Mouse (Mus musculus) forelimb bud, embryonic 11.5 days (tissue): ENCODE measurements around the gene Hpcal4.

Experiments
- DNase-seq: peaks from one replicate; pipeline ENCODE4 v3.0.0-alpha.2; 2012; ENCODE audit warnings: low read depth, low spot score

Hpcal4 gene

DNA sequence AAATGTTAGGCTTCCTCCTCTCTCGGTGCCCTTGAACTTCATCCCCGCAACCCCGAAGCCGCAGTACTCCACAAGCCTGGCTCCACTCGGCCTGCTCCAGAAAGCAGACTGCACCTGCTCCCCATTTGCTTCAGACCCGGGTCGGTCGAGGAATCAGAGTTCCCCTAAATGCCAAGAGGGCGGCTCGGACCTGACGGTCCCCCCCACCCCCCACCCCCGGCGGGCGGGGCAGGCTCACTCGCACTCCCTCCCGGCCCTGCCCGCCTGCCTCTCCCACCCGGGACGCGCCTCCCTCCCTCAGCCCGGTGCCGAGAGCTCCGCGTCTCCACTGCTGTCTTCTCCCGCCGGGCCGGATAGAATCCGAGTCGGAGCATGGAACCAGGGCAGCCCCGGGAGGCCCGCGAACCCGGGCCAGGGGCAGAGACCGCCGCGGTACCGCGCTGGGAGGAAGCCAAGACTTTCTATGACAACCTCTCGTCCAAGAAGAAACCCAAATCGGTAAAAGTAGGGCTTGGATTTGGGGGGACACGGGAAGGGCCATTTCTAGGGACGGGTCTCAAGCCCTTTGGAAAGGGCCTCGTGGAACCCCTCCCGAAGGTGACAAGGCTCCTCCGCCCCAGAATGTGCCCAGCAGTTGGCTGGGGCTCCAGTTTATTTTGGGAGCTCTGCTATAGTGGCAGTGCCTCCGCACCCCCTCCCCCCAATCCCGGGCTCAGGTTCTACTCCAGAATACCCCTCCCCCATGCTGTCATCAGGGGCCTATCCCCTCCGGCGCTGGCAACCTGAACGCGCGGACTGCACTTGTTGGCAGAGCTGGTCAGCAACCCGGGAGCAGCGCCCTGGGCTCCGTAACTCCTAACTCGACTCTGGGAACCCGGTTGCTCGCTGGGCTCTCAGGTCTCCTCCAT, 18.4 kb downstream of the Hpcal4 start, which contains the start of gene Nt5c1a:
Nt5c1a (plus strand) TSS at position 319 of the 908 bp plus-strand sequence.
- DNase-seq = no peak

DNA sequence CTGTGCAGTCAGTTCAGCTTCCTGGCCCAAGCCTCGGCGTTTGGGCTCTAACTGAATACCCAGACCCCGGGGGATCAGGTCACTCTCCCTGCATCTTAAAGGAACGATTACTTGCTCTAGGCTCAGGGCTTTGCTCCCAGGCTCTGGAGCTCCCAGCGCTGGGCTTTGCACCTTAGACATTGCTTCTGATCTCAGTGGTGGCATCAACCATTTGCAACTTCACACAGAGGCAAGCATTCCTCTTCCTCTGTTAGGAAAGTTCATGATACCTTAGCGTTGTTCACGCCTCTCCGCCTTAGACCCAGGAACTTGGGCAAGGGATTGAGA, 19.0 kb downstream of the Hpcal4 start:
- no peak for DNase-seq

DNA sequence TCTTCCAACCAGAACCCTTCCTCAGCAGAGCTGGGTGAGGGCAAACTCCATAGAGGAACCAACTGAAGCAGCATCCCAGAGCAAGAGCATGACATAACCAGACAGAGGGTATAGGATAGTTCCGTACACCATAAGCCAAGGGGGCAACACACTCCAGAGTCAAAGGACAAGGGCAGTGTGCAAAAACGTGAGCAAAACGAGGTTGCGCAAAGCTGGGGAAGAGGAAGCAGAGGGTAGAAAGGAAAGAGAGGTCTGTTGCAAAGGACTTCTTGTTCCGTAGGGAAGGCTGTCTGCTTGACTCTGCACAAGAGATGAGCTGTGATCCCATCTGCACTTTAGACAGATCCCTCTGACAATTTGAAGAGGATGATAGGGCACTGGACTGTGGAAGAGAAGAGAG, 24.3 kb downstream of the Hpcal4 start:
- no peak for DNase-seq

DNA sequence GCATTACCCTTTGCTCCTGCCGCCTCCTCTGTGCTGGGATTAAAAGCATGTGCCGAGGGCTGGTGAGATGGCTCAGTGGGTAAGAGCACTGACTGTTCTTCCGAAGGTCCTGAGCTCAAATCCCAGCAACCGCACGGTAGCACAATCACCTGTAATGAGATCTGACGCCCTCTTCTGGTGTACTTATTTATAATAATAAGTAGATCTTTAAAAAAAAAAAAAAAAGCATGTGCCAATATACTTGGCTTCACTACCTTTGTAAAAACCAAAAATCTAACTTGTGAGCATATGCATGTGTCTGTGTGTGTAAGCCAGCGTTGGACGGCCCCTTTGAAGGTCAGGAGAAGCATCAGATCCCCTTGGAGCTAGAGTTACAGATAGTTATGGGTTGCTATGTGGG, 28.0 kb downstream of the Hpcal4 start:
- no peak for DNase-seq

DNA sequence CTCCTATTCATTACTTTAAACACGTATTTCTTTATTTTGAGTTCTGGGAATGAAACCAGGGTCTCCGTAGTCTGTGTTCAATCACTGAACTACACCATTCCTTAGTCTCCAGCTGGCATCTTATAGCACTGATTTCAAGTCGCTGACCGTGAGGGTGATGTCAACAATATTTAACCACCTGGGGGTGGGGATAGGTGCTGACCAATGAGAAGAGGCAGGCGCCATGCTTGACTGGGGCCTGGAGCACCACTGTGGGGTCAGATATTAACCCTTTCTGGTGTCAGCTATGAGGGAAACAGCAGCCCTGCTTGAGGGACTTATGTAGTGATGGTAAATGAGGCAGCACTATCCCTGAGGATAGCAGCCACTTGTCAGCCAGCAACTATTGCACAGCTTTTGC, 28.4 kb downstream of the Hpcal4 start:
- DNase-seq = no peak

DNA sequence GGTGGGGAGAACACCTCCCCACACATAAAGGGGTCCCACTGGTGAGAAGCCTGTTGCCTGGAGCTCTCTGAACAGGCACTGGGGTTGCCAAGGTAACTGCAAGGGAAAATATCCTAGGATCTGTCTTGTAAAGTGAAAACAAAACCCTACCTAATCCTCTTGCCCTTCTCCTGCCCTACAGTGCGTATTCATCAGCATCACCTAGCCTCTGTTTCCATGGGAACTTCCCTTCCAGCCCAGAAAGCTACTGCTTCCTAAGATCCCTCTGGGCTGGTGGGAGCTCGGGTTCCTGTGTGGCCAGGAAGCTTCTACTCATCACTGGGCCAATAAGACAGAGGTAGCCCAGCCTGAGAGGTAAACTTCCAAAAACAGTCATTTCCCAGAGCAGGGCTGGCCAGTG, 29.3 kb downstream of the Hpcal4 start:
- no peak for DNase-seq

DNA sequence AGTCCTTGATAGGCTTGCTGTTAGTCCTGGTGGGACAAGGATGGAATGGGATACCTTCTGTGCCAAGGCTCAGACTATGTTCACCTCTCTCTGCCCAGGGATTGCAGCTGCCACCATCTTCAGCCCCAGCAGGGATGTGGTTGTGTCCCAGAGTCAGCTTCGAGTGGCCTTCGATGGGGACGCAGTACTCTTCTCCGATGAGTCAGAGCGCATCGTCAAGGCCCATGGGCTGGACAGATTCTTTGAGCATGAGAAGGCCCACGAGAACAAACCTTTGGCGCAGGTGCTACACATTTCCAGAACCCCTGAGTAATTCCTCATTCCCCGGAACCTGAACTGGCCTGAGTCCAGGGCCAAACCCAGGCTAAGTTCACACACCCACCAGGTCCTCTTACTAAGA, 30.9 kb downstream of the Hpcal4 start:
- DNase-seq = no peak

DNA sequence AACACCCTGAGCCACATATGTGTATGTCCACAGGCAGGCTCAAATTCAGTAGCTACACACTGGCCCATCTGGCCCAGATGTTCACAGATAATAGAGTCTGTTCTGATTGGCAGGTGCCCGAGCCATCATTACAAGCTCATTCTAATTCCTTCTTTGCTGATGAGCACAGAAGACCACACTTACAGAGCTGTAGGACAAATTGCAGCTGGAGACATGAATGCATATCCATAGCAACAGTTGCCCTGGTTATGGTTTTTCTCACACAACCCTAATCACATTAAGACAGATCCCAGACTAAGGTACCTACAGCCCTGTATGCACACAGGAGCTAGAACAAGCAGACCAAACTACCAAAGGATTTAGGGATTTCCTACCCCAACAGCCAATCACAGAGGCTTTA, 32.3 kb downstream of the Hpcal4 start:
- DNase-seq = no peak

DNA sequence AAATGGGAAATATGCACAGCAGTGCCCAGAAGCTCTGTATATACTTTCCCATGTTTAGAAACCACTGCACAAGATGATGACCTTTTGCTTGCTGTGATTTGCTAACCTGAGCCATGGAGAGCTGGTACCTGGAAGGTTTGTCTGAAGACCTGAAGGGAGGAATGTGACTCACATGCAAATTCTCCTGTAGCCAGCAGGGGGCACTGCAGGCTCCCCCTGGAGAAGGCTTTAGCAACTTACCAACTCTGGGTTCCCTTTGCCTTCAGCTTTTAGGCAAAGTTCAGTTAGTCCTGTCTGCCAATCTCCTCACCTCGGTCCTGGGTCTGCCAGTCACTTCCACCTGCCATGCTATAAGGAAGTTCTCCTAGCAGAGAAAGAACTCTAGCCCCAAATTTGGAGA, 33.8 kb downstream of the Hpcal4 start:
- peak; percentile 60 for DNase-seq

DNA sequence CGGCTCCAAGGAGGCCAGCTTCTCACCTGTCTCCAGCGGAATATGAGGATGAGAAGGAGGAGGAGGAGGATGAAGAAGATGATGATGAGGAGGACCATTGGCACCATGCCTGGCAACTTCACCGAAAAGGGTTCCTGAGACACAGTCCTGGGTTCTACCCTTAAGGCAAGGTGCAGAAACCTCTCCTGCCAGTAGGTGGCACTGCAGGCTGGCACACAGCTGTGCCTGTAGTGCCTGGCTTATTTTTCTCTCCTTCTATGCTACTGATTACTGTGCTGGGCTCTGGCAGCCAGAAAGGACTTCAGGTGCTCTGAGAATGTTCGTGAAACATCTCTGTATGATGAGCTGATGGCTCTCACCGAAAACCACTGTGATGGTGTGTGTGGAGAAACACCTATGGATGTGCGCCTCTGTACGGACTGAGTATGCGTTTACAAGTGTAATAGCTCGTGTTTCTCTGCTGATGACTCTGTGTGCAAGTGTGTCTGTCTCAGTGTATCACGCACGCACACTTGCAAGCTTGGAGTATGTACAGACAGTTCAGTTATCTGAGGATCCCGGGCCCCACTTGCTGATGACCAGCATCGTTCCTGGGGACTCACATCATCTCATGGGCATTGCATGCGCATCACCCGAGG, 36.8 kb downstream of the Hpcal4 start:
- DNase-seq = peak; percentile 74

DNA sequence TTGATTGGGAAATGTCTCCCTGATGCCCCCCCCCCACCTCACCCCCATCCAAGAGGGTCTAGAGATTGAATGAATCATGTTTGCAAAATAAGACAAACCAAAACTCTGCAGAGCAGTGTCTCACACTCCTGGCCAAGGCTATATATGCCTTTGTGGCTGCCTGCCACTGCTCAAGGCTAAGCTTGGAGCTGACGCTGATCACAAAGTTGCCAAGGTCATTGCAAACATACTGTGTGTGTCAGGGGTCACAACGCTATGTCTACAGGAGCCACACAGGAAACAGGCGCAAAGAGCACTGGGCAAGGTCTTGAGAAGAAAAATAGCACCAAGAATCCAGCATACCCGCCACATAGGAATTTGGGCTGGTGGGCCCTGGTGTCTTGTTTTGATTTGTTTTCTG, 37.6 kb downstream of the Hpcal4 start:
- no peak for DNase-seq

DNA sequence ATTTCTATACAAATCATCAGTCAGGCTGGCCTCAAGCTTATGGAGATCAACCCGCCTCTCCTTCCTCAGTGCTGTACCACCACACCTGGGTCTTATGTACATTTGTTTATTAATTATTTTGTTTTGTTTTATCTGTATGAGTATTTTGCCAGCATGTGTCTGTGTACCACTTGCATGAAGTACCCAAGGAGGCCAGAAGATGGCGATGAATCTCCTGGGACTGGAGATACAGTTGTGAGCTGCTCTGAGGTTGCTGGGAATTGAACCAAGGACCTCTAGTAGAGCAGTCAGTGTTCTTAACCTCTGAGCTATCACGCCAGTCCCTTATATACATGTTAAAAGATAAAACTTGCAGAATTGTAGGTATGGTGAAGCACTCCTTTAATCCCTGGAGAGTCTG, 40.3 kb downstream of the Hpcal4 start:
- no peak for DNase-seq

DNA sequence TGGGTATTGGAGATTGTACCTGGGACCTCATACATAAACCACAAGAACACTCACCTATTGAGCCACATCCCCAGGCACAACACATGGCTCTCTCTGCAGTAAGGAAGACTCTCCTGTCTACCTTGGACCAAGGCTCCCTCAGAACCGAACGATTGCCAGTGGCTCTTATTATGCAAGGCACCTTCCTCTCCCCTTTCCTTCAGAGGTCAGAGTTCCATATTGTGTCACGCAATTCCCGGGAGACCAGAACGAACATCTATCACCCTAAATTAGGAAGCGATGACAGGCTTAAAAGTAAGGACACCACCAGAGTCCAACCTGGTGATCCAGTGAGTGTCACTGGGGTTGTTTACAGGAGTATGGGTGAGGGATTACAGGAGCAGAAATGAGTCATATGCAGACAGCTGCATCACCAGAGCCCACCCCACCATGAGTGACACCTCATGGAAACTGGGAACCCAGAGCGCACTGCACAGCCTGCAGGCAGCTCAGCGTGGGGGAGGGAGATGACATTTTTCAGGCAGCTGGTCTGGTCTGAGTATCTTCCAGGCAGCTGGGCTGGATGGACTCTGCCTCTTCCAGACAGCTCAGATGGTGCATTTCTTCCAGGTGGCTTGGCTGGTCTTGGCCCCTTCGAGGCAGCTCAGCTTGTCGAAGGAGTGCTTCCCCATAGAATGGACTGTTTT, 42.8 kb downstream of the Hpcal4 start:
- no peak for DNase-seq

DNA sequence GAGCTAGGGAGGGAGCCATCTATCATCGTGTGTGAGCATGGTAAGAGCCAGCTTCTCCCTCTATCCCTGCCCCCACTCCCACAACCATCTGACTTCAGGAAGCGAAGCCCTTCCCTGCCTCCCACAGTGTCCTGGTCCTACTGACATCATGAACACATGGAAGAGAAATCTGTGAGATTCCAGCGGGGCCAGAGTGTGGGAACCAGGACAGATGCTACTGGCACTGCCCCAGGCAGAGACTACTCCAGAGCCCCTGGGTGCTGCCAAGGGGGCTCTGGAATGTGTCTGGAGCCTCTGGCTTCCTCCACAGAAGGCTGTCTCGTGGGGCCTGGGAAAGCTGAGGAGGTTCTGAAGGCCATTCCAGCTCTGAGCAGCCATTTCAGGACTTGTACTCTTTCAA, 44.7 kb downstream of the Hpcal4 start:
- no peak for DNase-seq

DNA sequence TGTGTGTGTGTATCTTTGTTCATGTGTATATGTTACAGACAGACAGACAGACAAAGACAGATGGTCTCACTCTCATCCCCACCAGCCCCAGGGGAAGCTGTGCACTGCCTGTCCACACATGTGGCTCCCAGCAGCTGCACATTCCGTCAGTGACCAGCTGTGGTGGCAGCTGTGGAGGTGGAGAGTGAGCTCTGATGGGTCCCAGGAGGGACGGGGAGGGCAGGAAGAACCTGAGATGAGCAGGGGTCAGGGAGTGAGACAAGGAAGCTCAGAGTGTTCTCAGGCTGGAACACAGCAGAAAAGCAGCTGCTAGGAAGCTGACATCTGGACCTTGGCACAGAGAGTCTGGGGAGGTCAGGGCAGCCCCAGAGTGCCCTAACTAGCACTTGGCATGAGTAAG, 45.2 kb downstream of the Hpcal4 start:
- DNase-seq = no peak

DNA sequence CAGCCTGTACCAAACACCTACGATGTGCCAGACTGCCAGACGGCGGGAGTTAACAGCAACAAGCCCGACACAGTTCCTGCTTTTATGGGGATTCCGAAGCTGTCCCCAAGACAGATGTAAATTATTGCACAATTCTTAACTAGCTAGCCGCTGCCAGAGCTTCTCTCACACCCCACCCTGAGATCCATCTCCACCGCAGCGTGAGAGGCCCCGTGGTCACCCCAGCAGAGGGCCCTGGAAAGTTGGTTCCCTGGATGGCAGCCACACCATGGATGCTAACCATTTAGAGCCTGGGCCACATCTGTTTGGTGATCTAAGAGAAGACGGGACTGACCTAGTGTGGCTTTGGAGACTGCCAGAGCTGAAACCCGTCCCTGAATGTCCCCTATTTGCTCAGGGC, 46.1 kb downstream of the Hpcal4 start:
- DNase-seq = no peak

DNA sequence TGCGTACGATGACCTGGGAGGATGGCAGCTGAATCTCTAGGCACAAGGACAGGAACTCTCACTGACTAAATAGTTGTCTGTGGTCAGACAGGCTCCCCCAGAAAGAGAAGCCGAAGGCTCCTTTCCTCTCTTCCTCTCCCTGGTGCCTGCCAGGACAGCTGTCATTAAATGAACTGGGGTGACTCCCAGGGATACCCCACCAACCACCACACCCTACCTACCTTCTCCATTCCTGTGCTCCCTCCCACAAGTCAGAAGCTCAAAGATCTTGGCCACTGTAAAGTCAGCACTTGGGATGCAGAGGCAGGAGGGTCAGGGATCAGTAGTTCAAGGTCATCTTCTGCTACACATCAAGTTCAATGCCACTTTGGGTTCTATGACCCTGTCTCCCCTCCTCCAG, 49.8 kb downstream of the Hpcal4 start:
- DNase-seq = no peak

DNA sequence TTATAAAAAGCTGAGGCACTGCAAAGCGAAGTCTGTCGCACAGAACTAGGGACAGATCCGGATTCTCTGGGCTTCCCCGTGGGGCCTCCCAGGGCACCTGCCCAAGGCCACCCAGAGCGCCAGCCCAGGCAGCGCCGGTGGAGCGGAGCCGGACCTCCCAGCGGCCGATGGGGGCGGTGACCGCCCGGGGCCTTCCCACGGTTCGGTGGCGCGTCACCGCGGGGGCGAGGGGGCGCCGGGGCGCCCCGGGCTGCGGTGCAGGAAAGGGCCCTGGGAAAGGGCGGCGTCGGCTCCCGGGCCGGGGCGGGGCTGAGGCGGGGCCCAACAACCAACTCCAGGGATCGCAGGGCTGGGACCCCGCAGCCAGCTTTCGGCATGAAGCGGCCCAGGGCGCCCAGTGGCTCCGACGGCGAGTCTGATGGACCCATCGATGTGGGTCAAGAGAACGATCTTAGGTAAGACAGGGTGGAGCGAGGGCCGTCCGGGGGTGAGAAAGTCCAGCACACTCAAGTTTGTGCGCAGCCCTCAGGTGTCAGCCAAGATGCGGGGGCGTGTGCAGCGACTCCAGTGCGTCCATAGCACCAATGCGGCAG, 50.6 kb downstream of the Hpcal4 start, which contains the start of gene Heyl:
Heyl (plus strand) TSS at position 65 of the 593 bp plus-strand sequence.
- no peak for DNase-seq

DNA sequence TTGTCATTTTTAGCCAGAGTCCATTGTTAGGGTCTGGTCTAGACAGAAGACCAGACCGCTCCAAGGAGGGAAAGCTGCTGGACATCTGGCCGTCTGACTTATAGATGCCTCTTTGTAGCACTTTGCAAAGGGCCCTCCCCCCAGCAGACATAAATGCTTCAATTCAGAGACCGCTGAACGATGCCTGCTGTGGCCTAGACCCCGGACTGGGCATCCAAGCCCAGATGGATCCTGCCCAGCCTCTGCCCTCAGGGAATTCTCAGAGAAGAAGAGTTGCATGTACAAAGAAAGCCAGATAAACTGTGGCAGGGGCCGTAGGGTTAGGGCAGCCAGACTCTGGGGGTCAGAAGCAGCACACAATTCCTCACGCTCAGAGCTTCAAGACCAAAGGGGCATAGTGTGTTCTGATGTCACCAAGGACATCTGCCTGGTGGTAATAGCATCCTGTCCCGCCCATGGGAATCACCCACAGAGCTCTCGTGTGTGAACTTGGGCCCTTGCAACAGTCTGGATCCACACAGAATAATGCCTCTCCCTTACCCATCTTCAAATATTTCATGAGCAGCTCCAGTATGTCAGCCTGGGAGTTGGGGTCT, 52.9 kb downstream of the Hpcal4 start:
- DNase-seq = no peak

DNA sequence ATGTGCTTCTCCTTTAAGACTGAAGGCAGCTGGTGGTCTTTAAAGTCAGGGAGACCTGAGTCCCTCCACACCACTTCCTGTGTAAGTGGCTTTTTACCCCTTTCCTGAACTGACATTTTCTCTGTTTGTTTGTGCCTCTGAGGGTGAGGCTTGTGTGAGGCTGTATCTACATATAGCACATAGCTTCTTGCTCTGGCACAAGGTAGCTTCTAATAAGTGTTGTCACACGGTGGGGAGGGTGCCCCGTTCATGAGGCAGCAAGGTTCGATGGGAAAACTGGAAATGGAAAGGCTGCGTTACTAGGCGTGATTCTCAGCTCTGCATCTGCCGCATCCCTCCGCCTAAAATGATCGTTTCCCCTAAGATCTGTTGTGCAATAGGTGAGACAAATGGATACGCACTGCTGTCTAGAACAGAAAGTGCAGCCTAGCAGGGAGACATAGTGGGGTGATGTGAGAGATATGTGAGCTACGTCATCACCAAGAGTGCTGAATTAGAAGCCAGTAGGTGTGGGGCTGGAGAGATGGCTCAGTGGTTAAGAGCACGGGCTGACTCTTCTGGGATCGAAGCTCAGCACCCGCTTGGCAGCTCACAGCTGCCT, 53.5 kb downstream of the Hpcal4 start:
- no peak for DNase-seq
